Mouse (Mus musculus) stomach, postnatal 0 days (tissue): ENCODE measurements around the gene Dcst1. TPM values are rescaled to one million over a fixed set of nuclear protein-coding genes. Genes with fewer than 3 reads are reported as not detected.

Experiments used
- ATAC-seq: fragments of 200-750 bp; cut with Nextera tagmentation; 2 replicates; pipeline ENCODE4 v1.8.0; 2017; ENCODE audit not compliant: low FRiP score, low TSS enrichment
- DNase-seq: peaks from one replicate; pipeline ENCODE4 v3.0.0-alpha.2; 2016; ENCODE audit warnings: low spot score
- H3K27ac ChIP-seq: fragments of 300-500 bp; sonication (generic); replicated peaks from 2 replicates; pipeline ENCODE4 v1.5.1; 2014; ENCODE audit warnings: mild to moderate bottlenecking, control low read depth
- H3K27me3 ChIP-seq: fragments of 300-500 bp; sonication (generic); 2 replicates; pipeline ENCODE4 v1.6.1; 2014; ENCODE audit warnings: low read length; ENCODE audit not compliant: control insufficient read depth, insufficient read depth
- H3K36me3 ChIP-seq: fragments of 300-500 bp; sonication (generic); 2 replicates; pipeline ENCODE4 v1.6.1; 2014; ENCODE audit warnings: low read length, mixed read lengths; ENCODE audit not compliant: control insufficient read depth, insufficient read depth
- H3K4me1 ChIP-seq: fragments of 300-500 bp; sonication (generic); replicated peaks from 2 replicates; pipeline ENCODE4 v1.6.1; 2014; ENCODE audit warnings: antibody characterized with exemption; ENCODE audit not compliant: control insufficient read depth, insufficient read depth
- H3K4me2 ChIP-seq: fragments of 300-500 bp; sonication (generic); replicated peaks from 2 replicates; pipeline ENCODE4 v1.6.1; 2014; ENCODE audit warnings: low read depth, mild to moderate bottlenecking, control low read depth, moderate library complexity
- H3K4me3 ChIP-seq: fragments of 300-500 bp; sonication (generic); 2 replicates; pipeline ENCODE4 v1.5.1; 2014; ENCODE audit warnings: low read depth, low read length, control low read depth
- H3K9ac ChIP-seq: fragments of 300-500 bp; sonication (generic); 2 replicates; pipeline ENCODE4 v1.6.1; 2014; ENCODE audit warnings: mild to moderate bottlenecking, low read length, control low read depth, mixed read lengths
- H3K9me3 ChIP-seq: fragments of 300-500 bp; sonication (generic); 2 replicates; pipeline ENCODE4 v1.6.1; 2016; ENCODE audit warnings: low read length; ENCODE audit not compliant: control insufficient read depth
- CTCF ChIP-seq: IDR thresholded peaks from 2 replicates; pipeline ENCODE4 v1.5.1; 2016; ENCODE audit warnings: antibody characterized with exemption, low read depth, mild to moderate bottlenecking, moderate library complexity
- EP300 ChIP-seq: optimal IDR thresholded peaks from 2 replicates; pipeline ENCODE3; 2016; ENCODE audit warnings: antibody characterized with exemption
- WGBS: fragments of 180-500 bp; shearing (Covaris S2); extraction: QIAGEN DNeasy Blood & Tissue Kit; methylation state at CpG from one replicate; pipeline ENCODE4 v1.1.7; 2014; 5-methylcytosine and 5-hydroxymethylcytosine counted together
- polyA plus RNA-seq: library from polyadenylated mRNA; unstranded; fragments of >200 nt; fragmentation: Nextera tagmentation; extraction: Ambion mirVana; gene quantifications from 2 replicates; pipeline ENCODE4 v1.2.1, GENCODE M21; 2015

The Dcst1 gene
- polyA plus RNA-seq, 1 experiment from 2014 or later, result 0.29 TPM

DNA sequence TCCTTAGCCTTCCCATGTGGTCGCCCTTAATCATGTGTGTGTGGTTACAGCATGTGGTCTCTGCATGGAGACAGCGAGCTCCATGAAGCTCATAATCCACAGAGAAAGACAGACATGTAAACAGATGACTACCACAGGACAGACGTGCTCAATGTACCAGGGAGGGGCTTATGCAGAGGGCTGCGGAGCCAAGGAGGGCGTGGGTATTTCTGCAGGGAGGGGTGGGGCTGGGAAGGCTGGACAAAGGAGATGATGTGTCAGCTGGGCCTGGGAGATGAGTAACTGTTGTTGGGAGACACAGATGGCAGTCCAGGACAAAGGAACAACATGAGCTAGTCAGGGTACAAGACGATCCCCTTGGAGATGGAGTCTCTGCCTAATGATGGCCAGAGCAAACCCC is 5.4 kb downstream of the Dcst1 start:
- no peak for DNase-seq
- Histone ChIP-seq H3K4me2 (no peak overlapping the region), H3K4me3 (no peak overlapping the region), H3K9me3 (no peaks in the 10 kb centered on the region), H3K9ac (no peak overlapping the region), H3K27ac (no peak overlapping the region), H3K36me3 (no peaks in the 10 kb centered on the region), H3K27me3 (no peaks in the 10 kb centered on the region), H3K4me1 (no peaks in the 10 kb centered on the region)
- peak; percentile 60 for ATAC-seq
- WGBS, result 37% methylated on average over 6 of the region's 6 CpGs
- TF ChIP-seq CTCF (no peak), EP300 (no peak)

DNA sequence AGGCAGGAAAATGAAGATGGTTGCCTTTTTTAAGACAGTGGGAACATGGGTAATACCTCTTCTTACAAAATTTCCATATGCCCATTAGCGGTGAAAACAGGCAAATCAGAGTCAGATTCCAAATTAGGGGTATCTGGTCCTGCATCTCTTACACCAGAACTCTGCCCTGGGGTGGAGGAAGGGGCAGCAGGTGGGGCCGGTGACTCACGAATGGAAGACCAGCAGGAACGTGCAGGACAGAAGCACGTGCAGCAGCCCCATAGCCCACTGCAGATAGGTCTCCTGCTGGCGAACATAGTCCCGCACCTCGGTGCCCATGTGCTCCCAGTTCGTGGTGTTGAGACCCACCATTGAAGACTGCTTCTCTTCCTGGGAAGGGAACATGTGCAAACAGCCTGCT is 9.0 kb downstream of the Dcst1 start:
- Histone ChIP-seq H3K4me3 (no peak overlapping the region), H3K9ac (no peak overlapping the region), H3K27me3 (no peaks in the 10 kb centered on the region), H3K36me3 (no peaks in the 10 kb centered on the region), H3K4me1 (no peaks in the 10 kb centered on the region), H3K9me3 (no peaks in the 10 kb centered on the region), H3K4me2 (no peak overlapping the region), H3K27ac (no peak overlapping the region)
- TF ChIP-seq EP300, result no peak
- no peak for TF ChIP-seq CTCF
- DNase-seq, result no peak
- WGBS, result 67% methylated on average over 9 of the region's 9 CpGs
- no peak for ATAC-seq

DNA sequence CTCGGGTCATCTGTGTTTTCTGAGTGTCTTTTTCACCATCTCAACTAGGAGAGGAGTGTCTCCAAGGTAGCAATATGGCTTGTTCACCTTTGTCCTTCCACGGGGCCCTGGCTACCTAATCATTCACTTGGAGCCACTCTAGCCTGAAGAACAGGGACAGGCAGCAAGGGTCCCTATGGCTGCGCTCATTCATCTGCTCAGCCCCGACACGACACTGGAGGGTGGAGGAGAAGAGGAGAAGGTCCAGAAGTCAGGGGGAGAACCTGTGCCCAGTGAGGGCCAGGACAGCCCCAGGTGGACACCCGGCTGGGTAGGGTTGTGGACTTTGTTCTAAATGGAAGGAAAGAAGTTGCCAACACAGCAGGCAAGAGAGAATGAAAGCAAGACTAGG is 9.5 kb downstream of the Dcst1 start:
- Histone ChIP-seq H3K4me2 (no peak overlapping the region), H3K27ac (no peak overlapping the region), H3K27me3 (no peaks in the 10 kb centered on the region)

DNA sequence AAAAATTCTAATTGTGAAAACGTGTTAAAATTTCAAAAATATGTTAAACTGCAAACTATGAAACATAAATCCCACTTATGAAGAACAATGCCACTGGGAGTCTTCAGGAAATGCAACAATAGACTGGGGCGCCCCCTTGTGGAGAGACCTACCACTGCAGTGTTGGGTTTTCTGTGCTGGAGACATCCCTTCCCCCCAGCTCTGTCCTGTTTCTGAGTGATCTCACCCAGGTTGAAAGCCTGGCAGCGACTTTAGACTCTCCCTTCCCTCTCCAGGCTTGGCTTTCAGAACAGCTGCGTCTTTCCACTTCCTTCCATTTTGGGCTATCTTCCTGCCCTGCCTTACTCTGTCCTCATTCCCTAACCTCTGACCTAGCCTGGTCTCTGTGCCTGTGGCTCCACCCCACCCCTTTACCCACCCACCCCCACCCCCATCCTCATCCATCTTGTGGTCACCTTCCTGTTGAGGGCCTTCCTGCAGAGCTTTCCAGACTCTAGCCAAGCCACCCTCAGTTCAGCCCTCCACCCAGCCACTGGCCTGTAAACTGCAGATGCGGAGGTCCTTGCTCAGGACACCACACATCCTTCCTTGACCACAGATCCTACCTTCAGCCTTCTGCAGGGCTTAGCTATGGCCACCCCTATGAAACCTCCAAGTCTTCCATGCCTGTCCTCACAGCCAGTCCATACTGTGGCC is 10.1 kb downstream of the Dcst1 start:
- Histone ChIP-seq H3K4me2 (0 out of 2 replicates have a peak overlapping the region, but pooled peaks have one; percentile 5), H3K27ac (no peak overlapping the region)
- WGBS, result 12% methylated on average over 5 of the region's 5 CpGs

More for the DNA sequence above, 9.5 kb downstream of the Dcst1 start:
- Histone ChIP-seq H3K36me3 (no peaks in the 10 kb centered on the region), H3K4me3 (no peak overlapping the region), H3K9me3 (no peaks in the 10 kb centered on the region), H3K9ac (peak overlapping the region; percentile 8; the same call in 1 of the 2 replicates), H3K4me1 (peaks cover under 1% of the 10 kb centered on the region; the same call in 1 of the 2 replicates)
- ATAC-seq (no peak), DNase-seq (no peak)
- no peak for TF ChIP-seq CTCF
- no peak for TF ChIP-seq EP300
- 72% methylated on average over 6 of the region's 6 CpGs for WGBS

DNA sequence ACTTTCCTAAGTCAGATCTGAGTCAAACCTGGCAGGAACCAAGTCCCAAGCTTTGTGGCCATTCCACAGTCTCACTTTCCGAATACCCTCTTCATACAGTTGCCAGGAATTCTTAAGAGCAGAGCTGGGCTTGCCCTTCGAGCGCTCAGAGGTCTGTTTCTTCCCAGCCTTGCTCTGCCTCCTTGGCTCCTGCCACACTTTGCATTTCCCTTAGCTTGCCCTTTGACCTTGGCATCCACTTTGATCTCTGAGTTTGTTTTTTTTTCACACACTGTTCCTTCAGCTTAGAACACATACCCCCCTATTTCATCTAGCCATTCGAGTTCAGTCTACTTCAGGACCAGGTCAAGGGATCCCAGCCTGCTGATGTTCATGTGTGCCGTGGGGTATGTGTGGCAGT is 13.8 kb downstream of the Dcst1 start:
- H3K4me3 ChIP-seq, result no peak overlapping the region
- ATAC-seq (no peak), DNase-seq (no peak)
- peaks cover 3% of the 10 kb centered on the region; the same call in 1 of the 2 replicates for H3K4me1 ChIP-seq
- H3K4me2 ChIP-seq, result no peak overlapping the region
- 72% methylated on average over 5 of the region's 5 CpGs for WGBS
- no peak overlapping the region for H3K27ac ChIP-seq
- TF ChIP-seq EP300 (no peak), CTCF (no peak)
- no peak overlapping the region for H3K9ac ChIP-seq
- no peaks in the 10 kb centered on the region; the same call in none of the 2 replicates for H3K36me3 ChIP-seq
- no peaks in the 10 kb centered on the region for H3K27me3 ChIP-seq
- no peaks in the 10 kb centered on the region for H3K9me3 ChIP-seq

More for the DNA sequence above, 10.1 kb downstream of the Dcst1 start:
- no peaks in the 10 kb centered on the region for H3K36me3 ChIP-seq
- H3K4me1 ChIP-seq, result peaks cover 3% of the 10 kb centered on the region; the same call in 1 of the 2 replicates
- no peak overlapping the region for H3K4me3 ChIP-seq
- peak; percentile 91 for DNase-seq
- ATAC-seq, result peak; percentile 78
- no peak overlapping the region for H3K9ac ChIP-seq
- H3K9me3 ChIP-seq, result no peaks in the 10 kb centered on the region
- no peaks in the 10 kb centered on the region for H3K27me3 ChIP-seq
- peak; percentile 94 for TF ChIP-seq CTCF
- TF ChIP-seq EP300, result no peak

DNA sequence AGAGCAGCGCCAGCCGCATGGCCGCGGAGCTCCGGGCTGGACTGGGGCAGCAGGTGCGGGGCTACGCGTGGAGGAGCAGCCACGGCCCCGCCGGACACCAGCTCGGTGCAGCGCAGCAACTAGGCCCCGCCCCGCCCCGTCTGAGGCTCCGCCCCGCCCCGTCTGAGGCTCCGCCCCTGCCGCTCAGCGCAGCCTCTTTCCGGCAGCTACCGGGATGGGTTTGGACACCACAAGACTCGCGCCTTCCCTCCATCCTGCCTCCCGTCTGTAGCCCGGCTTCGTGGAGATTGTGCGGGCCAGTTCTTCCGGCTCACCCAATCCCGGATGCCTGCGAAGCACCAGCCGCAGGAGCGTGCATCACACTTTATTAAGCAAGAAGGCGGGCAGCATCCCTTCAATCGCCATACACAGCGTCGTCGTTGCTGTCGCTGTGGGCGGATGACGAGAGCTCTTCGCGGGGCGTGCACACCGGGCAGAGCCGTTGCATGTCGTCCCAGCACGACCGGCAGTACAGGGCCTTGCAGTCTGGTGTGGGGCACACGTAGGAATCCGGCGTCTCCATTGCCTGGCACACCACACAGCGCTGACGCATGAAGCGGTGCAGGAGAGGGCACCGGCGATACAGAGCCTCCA is 15.1 kb downstream of the Dcst1 start, which contains the start of gene Adam15:
Gene Adam15 (minus strand): TSS at position 128 of the 633 bp plus-strand sequence.
- Histone ChIP-seq H3K27ac (peak within 1 kb of the TSS; percentile 78), H3K4me3 (peak within 1 kb of the TSS; percentile 74), H3K27me3 (no peaks in the 10 kb centered on the region), H3K36me3 (no peaks in the 10 kb centered on the region; the same call in none of the 2 replicates), H3K4me1 (peaks cover 3% of the 10 kb centered on the region; the same call in 1 of the 2 replicates), H3K9me3 (no peaks in the 10 kb centered on the region), H3K9ac (peak within 1 kb of the TSS; percentile 70), H3K4me2 (peak within 1 kb of the TSS; percentile 98)
- peak; percentile 92 for DNase-seq
- ATAC-seq, result peak; percentile 90
- no peak for TF ChIP-seq EP300
- peak; percentile 4 for TF ChIP-seq CTCF
- 1% methylated on average over 57 of the region's 59 CpGs for WGBS
